Mouse (Mus musculus) testis, postnatal 14 days (tissue): ENCODE measurements around the gene Pdk1.

Source experiments
- DNase-seq: peaks from one replicate; pipeline ENCODE4 v3.0.0; 2021; ENCODE audit warnings: low spot score

Gene Pdk1

GRCm38 (mm10) chr2:71938716-71939393 lies 65.8 kb downstream of the Pdk1 start:
- DNase-seq: no peak

GRCm38 (mm10) chr2:71941005-71941720 lies 68.1 kb downstream of the Pdk1 start:
- DNase-seq: no peak

- no peak for DNase-seq
Observed at GRCm38 (mm10) chr2:71941721-71942087, 68.7 kb downstream of the Pdk1 start.

- no peak for DNase-seq
Observed at GRCm38 (mm10) chr2:71951212-71951611, 78.2 kb downstream of the Pdk1 start.
